ENCODE assay signal across 20 mouse cellular contexts in the genomic region with DNA sequence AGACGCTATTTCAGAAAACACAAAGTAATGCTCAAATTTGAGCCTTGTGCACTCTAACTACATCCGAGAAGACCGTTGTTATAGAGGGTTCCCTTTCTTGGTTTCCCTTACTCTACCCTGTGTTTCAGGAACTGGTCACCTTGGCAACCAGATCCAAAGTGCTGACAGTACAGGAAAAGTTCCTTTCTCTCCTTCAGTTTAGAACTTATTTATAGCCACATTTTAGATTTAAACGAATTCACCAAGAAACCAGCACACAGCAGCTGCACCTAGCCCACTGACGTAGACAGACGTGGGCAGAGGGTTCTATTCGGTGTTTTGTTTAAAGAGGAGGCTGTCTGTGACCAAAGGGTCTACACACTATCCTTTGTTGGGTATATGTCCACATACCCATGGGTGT. TPM values are rescaled to one million over a fixed set of nuclear protein-coding genes. Genes with fewer than 3 reads are reported as not detected.
A peak's percentile ranks its signal among the peaks of the same experiment; 100 is the strongest.
DNase-seq lines count a peak whose midpoint lies in the region; ATAC-seq and TF ChIP-seq lines count a peak whose summit lies in the region.
"Had no signal": no experiment of that assay in that cellular context is flagged by ENCODE, and none has a peak within 500 bp of the region (broad histone marks: within the 10 kb centered on the region; RNA-seq: fewer than 3 reads in every experiment).

No protein-coding gene starts in this region.

- H3K27ac ChIP-seq in lung, postnatal 0 days (ENCODE audit: low read length) = no peak overlapping the region
- H3K27ac ChIP-seq: heart, embryonic 10.5 days; intestine, embryonic 15.5 days; kidney, postnatal 0 days; liver, embryonic 13.5 days; midbrain, embryonic 13.5 days had no signal

- TF ChIP-seq CTCF in lung, postnatal 0 days (IDR thresholded peaks at IDR 0.05) = no peak

- H3K4me2 ChIP-seq in lung, postnatal 0 days (replicated peaks; ENCODE audit: low read depth, low read length) = no peak overlapping the region
- H3K4me2 ChIP-seq: intestine, embryonic 15.5 days; liver, embryonic 13.5 days; midbrain, embryonic 13.5 days had no signal

- H3K9me3 ChIP-seq in lung, postnatal 0 days (ENCODE audit: low read length) = no peaks in the 10 kb centered on the region
- H3K9me3 ChIP-seq: heart, embryonic 10.5 days; intestine, embryonic 15.5 days; liver, embryonic 13.5 days; midbrain, embryonic 13.5 days had no signal

- peak; percentile 93 for DNase-seq in heart, adult 11 months
- DNase-seq in heart, postnatal 10 days = no peak
- peak; percentile 70 for DNase-seq in right cerebral cortex, adult 18-20 months
- no peak for DNase-seq in right cerebral cortex, postnatal 4 days
- peak; percentile 50 to 52 for DNase-seq in left cerebral cortex, postnatal 36 days (ENCODE audit: low spot score in 2 of 2)
- no peak for DNase-seq in lung, postnatal 0 days (ENCODE audit: low spot score)
- no peak for DNase-seq in MN1 (ENCODE audit: low spot score)
- DNase-seq: cerebellum, adult 9-10 months; liver, embryonic 13.5 days; lung, postnatal 14 days; thymus, adult 18-20 months had no signal

- intact Hi-C loops in heart, postnatal 10 days (cut with DNase I) = no loop called here
- intact Hi-C loops in left cerebral cortex, postnatal 36 days (cut with DNase I) = loop anchor here (5.0 kb wide), 1 partner anchor 37 kb away; no protein-coding TSS in a partner anchor

- no peaks in the 10 kb centered on the region for H3K4me1 ChIP-seq in lung, postnatal 0 days (ENCODE audit: insufficient read depth, low read depth, low read length)
- H3K4me1 ChIP-seq: heart, embryonic 10.5 days; intestine, embryonic 15.5 days; liver, embryonic 13.5 days; midbrain, embryonic 13.5 days had no signal

- no peaks in the 10 kb centered on the region for H3K36me3 ChIP-seq in lung, postnatal 0 days (ENCODE audit: insufficient read depth, low read length)
- H3K36me3 ChIP-seq: heart, embryonic 10.5 days; intestine, embryonic 15.5 days had no signal

- 85% methylated on average over 7 of the region's 7 CpGs for WGBS in lung, postnatal 0 days

- ATAC-seq in lung, postnatal 0 days = no peak
- ATAC-seq in monocyte, adult 5-6 weeks (replicated peaks; ENCODE audit: insufficient number of reproducible peaks, low FRiP score, low TSS enrichment, poor library complexity, severe bottlenecking) = no peak
- ATAC-seq: intestine, embryonic 15.5 days; midbrain, embryonic 13.5 days; Patski had no signal

- H3K9ac ChIP-seq in lung, postnatal 0 days (replicated peaks; ENCODE audit: low read depth) = no peak overlapping the region
- H3K9ac ChIP-seq: intestine, embryonic 15.5 days; liver, embryonic 13.5 days; midbrain, embryonic 13.5 days had no signal

- no peak for TF ChIP-seq EP300 in lung, postnatal 0 days (IDR thresholded peaks at IDR 0.05)

- H3K4me3 ChIP-seq in lung, postnatal 0 days (ENCODE audit: low read depth, low read length) = no peak overlapping the region
- H3K4me3 ChIP-seq: erythroblast, embryonic 14.5 days; heart, embryonic 10.5 days; intestine, embryonic 15.5 days; liver, embryonic 13.5 days; midbrain, embryonic 13.5 days had no signal

- no peaks in the 10 kb centered on the region for H3K27me3 ChIP-seq in lung, postnatal 0 days (replicated peaks; ENCODE audit: insufficient read depth, low read length)
- H3K27me3 ChIP-seq: intestine, embryonic 15.5 days; liver, embryonic 13.5 days; midbrain, embryonic 13.5 days; Patski had no signal

RNA-seq across cellular contexts. Expression of gene Ucp1, which starts 46.0 kb away (rescaled TPM):
- total RNA-seq in heart, postnatal 10 days (2021) = 100 to 1,000 TPM; 110 to 572 TPM
- total RNA-seq in left cerebral cortex, postnatal 36 days (2021) = not detected
- polyA plus RNA-seq in lung, postnatal 0 days (2015; fragmentation: Nextera tagmentation; extraction: Ambion mirVana) = 0.07 TPM in 1 of 2 replicates, not detected in the other
- 1.7 TPM in 1 of 3 replicates, not detected in the others for total RNA-seq in monocyte, adult 5-6 weeks (2017)
- total RNA-seq: layer of hippocampus, postnatal 25 days had no signal
- polyA plus RNA-seq: erythroblast, embryonic 14.5 days; heart, embryonic 10.5 days; hindbrain, embryonic 11.5 days; intestine, embryonic 15.5 days; liver, embryonic 13.5 days; Patski had no signal

Comparison
In these comparisons a context has a peak if more than half of its experiments do, and no peak if none do; other contexts are left out.
1. DNase-seq: peak in heart, adult 11 months (single experiment), right cerebral cortex, adult 18-20 months (single experiment) and left cerebral cortex, postnatal 36 days (2 of 2); none in heart, postnatal 10 days (0 of 2), right cerebral cortex, postnatal 4 days (single experiment), lung, postnatal 0 days (single experiment) and MN1 (single experiment).
2. RNA of gene Ucp1, which starts 46.0 kb away (total RNA-seq): 110 to 572 TPM in heart, postnatal 10 days; not detected in left cerebral cortex, postnatal 36 days and 1.7 TPM in monocyte, adult 5-6 weeks; every median in the first group is over 10 times any median in the second.